Mouse (Mus musculus): Measurements from ENCODE around the gene Cdk2ap2. TPM values are rescaled to one million over a fixed set of nuclear protein-coding genes. Genes with fewer than 3 reads are reported as not detected.
A peak's percentile ranks its signal among the peaks of the same experiment; 100 is the strongest.
"Not testable (repeated sequence)": the region's sequence is repeated elsewhere in the genome, so short reads cannot be mapped to it uniquely, and the experiment has no call there.

Cdk2ap2 gene
- polyA plus RNA-seq, 1 experiment from 2014 or later: 86.0 TPM

- H3K27me3 ChIP-seq (ENCODE audit: control insufficient read depth, insufficient read depth, low read length): no peaks in the 10 kb centered on the region
- 45% methylated on average over 15 of the region's 15 CpGs for WGBS
- 0 out of 2 replicates have a peak overlapping the region, but pooled peaks have one; percentile 6 for H3K9ac ChIP-seq (ENCODE audit: low read length)
- no peak overlapping the region for H3K27ac ChIP-seq (ENCODE audit: low read length)
- peaks cover 15% of the 10 kb centered on the region for H3K4me1 ChIP-seq (ENCODE audit: control insufficient read depth, insufficient read depth, low read length)
- H3K4me3 ChIP-seq (ENCODE audit: low read length): no peak overlapping the region
- no peak overlapping the region for H3K4me2 ChIP-seq (ENCODE audit: low read depth, low read length)
- no peak for ATAC-seq (replicated peaks; ENCODE audit: extremely low read depth, insufficient read depth, low FRiP score)
- no peaks in the 10 kb centered on the region for H3K36me3 ChIP-seq (ENCODE audit: control insufficient read depth, insufficient read depth)
- no peaks in the 10 kb centered on the region for H3K9me3 ChIP-seq (replicated peaks; ENCODE audit: control insufficient read depth, low read length)
Measured at GRCm38 (mm10) chr19:4055947-4056693, 40.9 kb upstream of the Cdk2ap2 start.

- Histone ChIP-seq H3K4me1 (ENCODE audit: control insufficient read depth, insufficient read depth, low read length) (peaks cover 15% of the 10 kb centered on the region), H3K9me3 (replicated peaks; ENCODE audit: control insufficient read depth, low read length) (no peaks in the 10 kb centered on the region), H3K27ac (ENCODE audit: low read length) (no peak overlapping the region), H3K36me3 (ENCODE audit: control insufficient read depth, insufficient read depth) (no peaks in the 10 kb centered on the region), H3K9ac (ENCODE audit: low read length) (0 out of 2 replicates have a peak overlapping the region, but pooled peaks have one; percentile 6), H3K4me2 (ENCODE audit: low read depth, low read length) (no peak overlapping the region), H3K27me3 (ENCODE audit: control insufficient read depth, insufficient read depth, low read length) (no peaks in the 10 kb centered on the region), H3K4me3 (ENCODE audit: low read length) (no peak overlapping the region)
- WGBS: 42% methylated on average over 4 of the region's 4 CpGs
- ATAC-seq (replicated peaks; ENCODE audit: extremely low read depth, insufficient read depth, low FRiP score): no peak
Measured at GRCm38 (mm10) chr19:4056727-4057126, 40.3 kb upstream of the Cdk2ap2 start.

DNA sequence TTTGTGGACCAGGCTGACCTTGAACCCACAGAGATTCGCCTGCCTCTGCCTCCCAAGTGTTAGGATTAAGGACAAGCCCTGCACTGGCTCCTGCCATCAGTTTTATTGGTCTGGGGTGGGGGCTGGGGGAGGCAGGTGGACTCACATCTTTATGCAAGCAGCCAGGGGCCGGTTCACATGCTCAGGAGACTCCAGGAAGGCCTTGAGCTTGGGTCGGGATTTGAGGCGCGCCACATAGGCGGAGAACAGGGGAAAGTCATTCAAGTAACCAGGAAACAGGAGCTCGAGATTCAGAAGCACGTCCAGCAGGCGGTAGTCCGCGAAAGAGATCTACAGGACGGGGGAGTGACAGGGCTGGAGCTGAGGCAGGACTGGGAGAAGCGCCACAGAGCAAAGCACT is 39.6 kb upstream of the Cdk2ap2 start:
- H3K4me2 ChIP-seq (ENCODE audit: low read depth, low read length): no peak overlapping the region
- ATAC-seq (replicated peaks; ENCODE audit: extremely low read depth, insufficient read depth, low FRiP score): no peak
- no peaks in the 10 kb centered on the region for H3K9me3 ChIP-seq (replicated peaks; ENCODE audit: control insufficient read depth, low read length)
- WGBS: 79% methylated on average over 13 of the region's 13 CpGs
- no peak overlapping the region for H3K27ac ChIP-seq (ENCODE audit: low read length)
- H3K4me3 ChIP-seq (ENCODE audit: low read length): no peak overlapping the region
- H3K36me3 ChIP-seq (ENCODE audit: control insufficient read depth, insufficient read depth): no peaks in the 10 kb centered on the region
- H3K9ac ChIP-seq (ENCODE audit: low read length): no peak overlapping the region
- peaks cover 15% of the 10 kb centered on the region for H3K4me1 ChIP-seq (ENCODE audit: control insufficient read depth, insufficient read depth, low read length)
- H3K27me3 ChIP-seq (ENCODE audit: control insufficient read depth, insufficient read depth, low read length): no peaks in the 10 kb centered on the region

- Histone ChIP-seq H3K4me1 (ENCODE audit: control insufficient read depth, insufficient read depth, low read length) (peaks cover 15% of the 10 kb centered on the region), H3K27ac (ENCODE audit: low read length) (no peak overlapping the region), H3K27me3 (ENCODE audit: control insufficient read depth, insufficient read depth, low read length) (no peaks in the 10 kb centered on the region), H3K4me3 (ENCODE audit: low read length) (no peak overlapping the region), H3K9ac (ENCODE audit: low read length) (no peak overlapping the region), H3K4me2 (ENCODE audit: low read depth, low read length) (no peak overlapping the region), H3K36me3 (ENCODE audit: control insufficient read depth, insufficient read depth) (no peaks in the 10 kb centered on the region), H3K9me3 (replicated peaks; ENCODE audit: control insufficient read depth, low read length) (no peaks in the 10 kb centered on the region)
- no peak for ATAC-seq (replicated peaks; ENCODE audit: extremely low read depth, insufficient read depth, low FRiP score)
- WGBS: 95% methylated on average over 7 of the region's 7 CpGs
Measured at GRCm38 (mm10) chr19:4057962-4058361, 39.0 kb upstream of the Cdk2ap2 start.

DNA sequence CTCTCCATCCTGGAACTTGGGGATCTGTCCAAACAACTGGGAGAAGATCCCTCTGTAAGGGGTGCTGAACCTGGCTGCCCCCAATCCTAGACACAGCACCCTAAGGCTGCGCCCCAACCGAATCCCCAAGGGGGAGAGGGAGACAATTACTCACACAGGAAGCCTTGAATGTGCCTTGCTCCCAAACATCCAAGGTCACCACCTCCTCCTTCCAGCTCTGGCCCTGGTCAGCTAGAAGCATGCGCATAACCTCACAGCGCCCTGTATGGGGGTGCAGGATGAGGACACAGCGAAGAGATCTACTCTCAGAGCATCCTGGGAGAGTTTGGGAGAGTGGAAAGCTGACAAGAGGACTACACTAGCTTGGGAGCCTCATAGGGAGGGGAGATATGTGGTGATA is 38.4 kb upstream of the Cdk2ap2 start:
- Histone ChIP-seq H3K36me3 (ENCODE audit: control insufficient read depth, insufficient read depth) (no peaks in the 10 kb centered on the region), H3K9me3 (replicated peaks; ENCODE audit: control insufficient read depth, low read length) (no peaks in the 10 kb centered on the region), H3K4me3 (ENCODE audit: low read length) (no peak overlapping the region), H3K4me2 (ENCODE audit: low read depth, low read length) (no peak overlapping the region), H3K27ac (ENCODE audit: low read length) (no peak overlapping the region), H3K27me3 (ENCODE audit: control insufficient read depth, insufficient read depth, low read length) (no peaks in the 10 kb centered on the region), H3K4me1 (ENCODE audit: control insufficient read depth, insufficient read depth, low read length) (peaks cover 15% of the 10 kb centered on the region), H3K9ac (ENCODE audit: low read length) (no peak overlapping the region)
- no peak for ATAC-seq (replicated peaks; ENCODE audit: extremely low read depth, insufficient read depth, low FRiP score)
- 88% methylated on average over 5 of the region's 5 CpGs for WGBS

DNA sequence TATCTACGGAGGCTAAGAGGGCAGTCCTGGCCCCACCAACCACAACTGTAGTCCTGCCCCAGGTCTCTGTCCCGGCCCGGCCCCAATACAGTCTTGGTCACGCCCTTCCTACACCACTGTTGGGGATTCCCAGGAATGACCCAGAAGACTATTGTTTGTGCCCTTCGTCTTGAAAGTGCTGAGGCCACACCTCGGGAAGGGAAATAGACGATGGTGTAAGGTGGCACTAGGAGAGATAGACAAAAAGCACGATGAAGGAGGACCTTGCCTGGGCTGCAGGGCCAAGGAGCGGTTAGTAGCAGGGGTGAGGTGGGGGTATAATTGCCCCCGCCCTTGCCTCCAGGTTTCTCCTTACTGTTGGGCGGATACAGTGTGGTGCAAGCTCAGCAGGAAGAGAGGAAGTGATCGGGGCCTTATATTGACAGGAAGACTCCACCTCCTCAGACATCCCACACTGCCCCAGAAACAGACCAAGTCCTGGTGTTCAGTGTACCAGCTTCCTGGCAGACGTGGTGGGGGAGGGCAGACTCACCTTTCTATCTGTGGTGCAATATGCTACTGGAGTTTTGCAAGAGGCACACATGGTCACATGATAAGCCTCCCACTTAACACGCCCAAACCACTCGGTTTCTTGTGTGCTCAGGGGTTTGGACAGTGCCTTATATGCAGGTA is 37.8 kb upstream of the Cdk2ap2 start, which contains the start of gene Gstp3:
Gene Gstp3 (minus strand): TSS at position 501 of the 672 bp plus-strand sequence.
- H3K9me3 ChIP-seq (replicated peaks; ENCODE audit: control insufficient read depth, low read length): no peaks in the 10 kb centered on the region
- no peak within 1 kb of the TSS for H3K9ac ChIP-seq (ENCODE audit: low read length)
- H3K27me3 ChIP-seq (ENCODE audit: control insufficient read depth, insufficient read depth, low read length): no peaks in the 10 kb centered on the region
- H3K4me1 ChIP-seq (ENCODE audit: control insufficient read depth, insufficient read depth, low read length): peaks cover 15% of the 10 kb centered on the region
- WGBS: 69% methylated on average over 15 of the region's 15 CpGs
- no peak within 1 kb of the TSS for H3K4me3 ChIP-seq (ENCODE audit: low read length)
- no peaks in the 10 kb centered on the region for H3K36me3 ChIP-seq (ENCODE audit: control insufficient read depth, insufficient read depth)
- H3K27ac ChIP-seq (ENCODE audit: low read length): no peak within 1 kb of the TSS
- H3K4me2 ChIP-seq (ENCODE audit: low read depth, low read length): no peak within 1 kb of the TSS
- peak; percentile 31; the same call in 1 of the 2 replicates for ATAC-seq (replicated peaks; ENCODE audit: extremely low read depth, insufficient read depth, low FRiP score)

DNA sequence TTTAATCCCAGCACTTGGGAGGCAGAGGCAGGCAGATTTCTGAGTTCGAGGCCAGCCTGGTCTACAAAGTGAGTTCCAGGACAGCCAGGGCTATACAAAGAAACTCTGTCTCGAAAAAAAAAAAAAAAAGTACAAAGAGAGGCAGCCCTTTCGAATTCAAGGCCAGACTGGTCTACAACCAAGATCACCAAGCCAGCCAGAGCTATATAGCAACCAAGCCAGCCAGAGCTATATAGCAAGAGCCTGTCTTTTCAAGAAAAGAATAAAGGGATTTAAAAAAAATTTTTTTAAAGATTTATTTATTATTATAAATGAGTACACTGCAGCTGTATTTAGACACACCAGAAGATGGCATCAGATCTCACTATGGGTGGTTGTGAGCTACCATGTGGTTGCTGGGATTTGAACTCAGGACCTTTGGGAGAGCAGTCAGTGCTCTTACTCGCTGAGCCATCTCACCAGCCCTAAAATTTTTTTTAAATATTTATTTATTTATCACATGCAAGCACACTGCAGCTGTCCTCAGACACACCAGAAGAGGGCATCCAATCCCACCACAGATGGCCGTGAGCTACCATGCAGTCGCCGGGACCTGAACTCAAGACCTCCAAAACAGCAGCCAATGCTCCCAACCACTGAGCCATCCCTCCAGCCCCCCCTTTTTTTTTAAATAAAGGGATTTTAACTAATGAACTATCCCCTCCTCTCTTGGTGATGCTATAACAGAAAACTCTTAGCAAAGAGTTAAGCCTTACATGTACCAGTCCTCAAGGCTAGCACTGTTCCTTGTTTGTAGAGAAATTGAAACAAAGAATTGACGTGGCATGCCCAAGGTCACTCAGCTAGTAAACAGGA is 36.7 kb upstream of the Cdk2ap2 start:
- not testable (repeated sequence) for H3K36me3 ChIP-seq (ENCODE audit: control insufficient read depth, insufficient read depth); ATAC-seq (replicated peaks; ENCODE audit: extremely low read depth, insufficient read depth, low FRiP score)
- H3K4me1 ChIP-seq (ENCODE audit: control insufficient read depth, insufficient read depth, low read length): peaks cover 15% of the 10 kb centered on the region

GRCm38 (mm10) chr19:4060899-4061465 is 36.0 kb upstream of the Cdk2ap2 start:
- Histone ChIP-seq H3K9ac (ENCODE audit: low read length) (no peak overlapping the region), H3K4me3 (ENCODE audit: low read length) (no peak overlapping the region), H3K4me2 (ENCODE audit: low read depth, low read length) (no peak overlapping the region), H3K9me3 (replicated peaks; ENCODE audit: control insufficient read depth, low read length) (no peaks in the 10 kb centered on the region), H3K27ac (ENCODE audit: low read length) (no peak overlapping the region), H3K4me1 (ENCODE audit: control insufficient read depth, insufficient read depth, low read length) (peaks cover 11% of the 10 kb centered on the region), H3K36me3 (ENCODE audit: control insufficient read depth, insufficient read depth) (no peaks in the 10 kb centered on the region), H3K27me3 (ENCODE audit: control insufficient read depth, insufficient read depth, low read length) (no peaks in the 10 kb centered on the region)
- no peak for ATAC-seq (replicated peaks; ENCODE audit: extremely low read depth, insufficient read depth, low FRiP score)
- WGBS: 76% methylated on average over 5 of the region's 6 CpGs

More for the DNA sequence above, 36.7 kb upstream of the Cdk2ap2 start:
- not testable (repeated sequence) for H3K27ac ChIP-seq (ENCODE audit: low read length); H3K27me3 ChIP-seq (ENCODE audit: control insufficient read depth, insufficient read depth, low read length); H3K9ac ChIP-seq (ENCODE audit: low read length); H3K4me2 ChIP-seq (ENCODE audit: low read depth, low read length); H3K9me3 ChIP-seq (replicated peaks; ENCODE audit: control insufficient read depth, low read length); H3K4me3 ChIP-seq (ENCODE audit: low read length)
- WGBS: 89% methylated on average over 8 of the region's 8 CpGs

All from heart, embryonic 16.5 days (tissue).